Mouse (Mus musculus) kidney, postnatal 25 days (tissue): ENCODE measurements around the gene Jph2.

Experiments used
- DNase-seq, 2 experiments: peaks; one replicate each; pipeline ENCODE4 v3.0.0; 2021; ENCODE audit warnings: mixed read lengths in 2 of 2

The Jph2 gene

DNA sequence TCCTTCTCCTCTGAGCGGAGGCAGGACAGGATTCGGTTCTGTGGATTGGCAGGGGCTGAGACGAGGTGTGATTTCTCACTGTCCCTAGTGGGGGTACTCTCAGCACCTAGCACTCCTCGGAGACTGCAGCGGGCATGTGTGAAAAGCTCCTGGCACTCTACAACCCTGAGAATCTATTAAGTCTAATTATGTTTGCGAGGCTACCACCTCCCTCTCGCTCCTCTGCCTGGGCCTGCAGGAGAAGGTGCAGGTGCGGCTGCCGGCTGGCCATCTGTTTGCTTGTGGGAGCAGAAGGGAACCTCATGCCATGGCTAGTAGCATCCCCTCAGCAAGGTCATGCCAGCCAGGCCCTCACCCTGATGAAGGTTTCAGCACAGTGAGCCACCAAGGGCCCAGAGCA is 94.8 kb downstream of the Jph2 start:
- no peak for DNase-seq

DNA sequence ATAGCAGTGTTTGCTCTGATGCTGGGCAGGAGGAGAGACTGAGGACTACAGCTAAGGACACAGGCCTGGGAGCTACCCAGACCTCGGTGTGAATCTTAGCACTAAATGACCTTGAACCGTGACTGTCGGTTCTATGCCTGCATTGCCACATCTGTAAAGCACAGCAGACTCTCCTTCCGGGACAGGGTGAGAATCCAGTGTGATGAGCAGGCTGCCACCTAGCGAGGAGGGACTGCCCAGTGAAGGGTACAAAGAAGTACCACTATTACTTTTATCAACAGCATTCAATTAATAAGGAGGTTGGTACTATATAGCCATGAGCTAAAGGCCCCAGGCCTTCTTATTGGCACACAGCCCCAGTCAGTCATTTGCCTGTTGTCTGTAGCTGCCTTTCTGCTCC is 96.2 kb downstream of the Jph2 start:
- no peak for DNase-seq

DNA sequence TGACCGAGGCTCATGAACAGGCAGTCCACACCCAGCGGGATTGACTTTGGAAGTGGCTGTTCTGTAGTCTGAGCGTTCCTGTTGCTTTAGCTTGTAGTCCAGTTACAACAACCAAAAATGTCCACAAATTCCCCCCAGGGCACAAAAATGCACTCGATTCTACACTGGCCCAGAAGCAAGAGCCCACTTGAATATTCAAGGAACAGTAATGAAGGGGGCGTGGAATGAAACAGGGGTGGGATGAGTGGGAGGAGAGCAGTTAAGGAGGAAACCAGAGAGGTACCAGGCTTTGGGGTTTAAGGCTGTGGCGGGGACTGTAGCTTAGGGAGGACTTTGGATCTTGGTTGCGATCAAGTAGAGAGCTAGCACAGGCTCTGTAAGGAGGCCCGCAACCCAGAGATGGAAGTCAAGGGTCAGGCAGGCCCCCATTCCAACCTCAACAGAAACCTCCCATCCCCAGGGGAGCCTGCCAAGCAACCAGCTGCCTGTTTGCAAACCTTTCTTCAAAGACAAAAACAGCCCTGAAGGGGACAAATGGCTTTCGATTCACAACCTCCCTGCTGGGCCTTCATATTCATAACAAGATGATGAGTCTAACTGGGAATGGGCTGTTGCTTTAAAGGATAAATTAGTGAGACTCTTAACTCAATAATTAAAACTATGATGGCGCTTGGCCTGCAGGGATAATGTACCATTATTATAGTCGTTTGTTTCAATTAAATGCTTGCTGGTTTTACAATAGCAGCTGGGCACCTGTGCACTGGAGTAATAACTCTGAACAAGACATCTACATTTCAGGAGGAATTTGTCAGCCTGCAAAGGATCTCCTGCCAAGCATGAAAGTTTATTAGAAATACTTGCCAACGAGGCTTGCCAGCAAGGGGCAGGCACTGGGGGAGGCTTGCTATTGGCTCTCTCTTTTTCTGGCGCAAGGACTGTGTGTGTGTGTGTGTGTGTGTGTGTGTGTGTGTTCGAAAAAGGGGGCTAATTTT is 97.4 kb downstream of the Jph2 start:
- DNase-seq: peak; percentile 14 to 58

DNA sequence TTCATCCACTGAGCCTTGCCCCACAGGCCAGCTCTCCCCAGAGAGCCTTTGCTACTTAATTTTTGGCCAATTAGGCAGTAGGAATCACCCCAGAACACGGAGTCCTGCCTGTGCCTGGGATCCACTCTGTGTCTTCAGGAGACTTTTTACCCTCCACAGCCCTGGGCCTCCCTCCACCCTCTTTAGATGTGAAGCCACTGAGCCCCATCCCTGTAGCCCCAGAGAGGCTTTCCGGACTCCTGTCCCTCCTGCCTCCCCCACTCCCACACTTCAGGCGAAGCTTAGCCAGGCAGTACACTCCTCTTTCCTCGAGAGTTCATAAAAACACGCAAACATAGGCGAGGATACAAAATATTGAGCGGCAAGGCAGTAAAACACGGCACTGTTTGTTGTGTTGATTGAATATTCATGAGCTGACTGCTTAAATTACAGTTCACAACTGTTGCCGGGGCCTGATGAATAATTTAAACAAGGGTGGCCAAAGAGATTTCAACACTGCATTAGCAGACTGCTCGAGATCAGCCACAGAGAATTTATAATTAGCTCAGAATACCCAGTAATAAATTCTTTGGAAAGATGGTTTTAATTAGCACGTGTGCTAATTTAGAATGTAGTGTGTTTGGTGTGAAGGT is 100.7 kb downstream of the Jph2 start:
- DNase-seq: no peak

DNA sequence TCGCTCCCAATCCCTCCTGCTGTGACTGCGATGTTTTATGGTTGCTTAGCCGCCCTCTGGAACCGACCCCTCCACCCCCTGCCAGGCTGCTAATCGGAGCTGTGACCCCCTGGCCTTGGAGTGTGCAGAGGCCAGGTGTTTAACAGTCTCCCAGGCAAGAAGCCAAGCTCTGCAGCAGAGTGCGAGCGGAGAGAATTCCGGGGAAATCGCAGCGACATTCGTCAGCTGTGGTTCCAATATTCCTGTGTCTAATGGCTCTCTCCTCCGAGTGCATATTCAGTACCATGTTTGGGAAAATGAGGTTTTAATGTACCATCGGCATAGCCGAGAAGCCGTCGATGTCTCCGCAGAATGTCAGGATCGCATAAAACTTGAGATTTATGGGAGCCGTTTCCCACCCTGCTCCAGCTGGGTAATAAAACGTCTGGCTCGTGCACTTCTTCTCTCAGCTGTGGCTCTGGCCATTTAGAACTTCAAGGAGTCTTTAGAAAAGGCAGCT is 108.9 kb downstream of the Jph2 start:
- DNase-seq: peak; percentile 72 to 75
